Mouse (Mus musculus) thymus, adult 2 months (tissue): ENCODE data around the gene She.

Source experiments
- CTCF ChIP-seq: fragments of 200-500 bp; IDR thresholded peaks from 2 replicates; pipeline ENCODE4 v1.5.1; 2012; ENCODE audit warnings: mild to moderate bottlenecking, control low read depth, low read length, moderate library complexity, borderline replicate concordance; ENCODE audit not compliant: control insufficient read depth, poor library complexity, insufficient read depth; ENCODE audit errors: extremely low read depth
- POLR2A ChIP-seq: fragments of 200-500 bp; IDR thresholded peaks from 2 replicates; pipeline ENCODE4 v1.6.1; 2012; ENCODE audit warnings: mild to moderate bottlenecking, low read length, control low read depth, moderate library complexity; ENCODE audit not compliant: control insufficient read depth, poor library complexity, insufficient read depth; ENCODE audit errors: extremely low read depth

- TF ChIP-seq CTCF (no peak), POLR2A (no peak)
Observed at GRCm38 (mm10) chr3:89889841-89890430, 58.8 kb downstream of the She start.
